Mouse (Mus musculus): ENCODE data around the gene Tti1.

- TF ChIP-seq EP300 (optimal IDR thresholded peaks at IDR 0.05) (no peak), CTCF (IDR thresholded peaks at IDR 0.05; ENCODE audit: low read depth) (no peak)
These were observed 21.9 kb upstream of the Tti1 start for GRCm38 (mm10) chr2:158050116-158050515.
